Mouse (Mus musculus) liver, adult 2 months (tissue): ENCODE measurements around the gene Rab26.

ENCODE experiments used
- CTCF ChIP-seq: fragments of 200-500 bp; IDR thresholded peaks from 2 replicates; pipeline ENCODE4 v1.5.1; 2011; ENCODE audit warnings: low read depth, low read length, control low read depth
- POLR2A ChIP-seq: fragments of 200-500 bp; IDR thresholded peaks from 2 replicates; pipeline ENCODE4 v1.6.1; 2011; ENCODE audit warnings: low read length, control low read depth; ENCODE audit not compliant: insufficient read depth; ENCODE audit errors: extremely low read depth

- TF ChIP-seq CTCF (no peak), POLR2A (no peak)
Observed at GRCm38 (mm10) chr17:24483495-24483894, 50.5 kb downstream of the Rab26 start.
